Mouse (Mus musculus): ENCODE results near the gene Gm7173.

Gene Gm7173

GRCm38 (mm10) chrX:79516977-79517645 is at the start of gene Gm7173:
Gene Gm7173 (minus strand): TSS chrX:79517285.
- peak; percentile 37 for DNase-seq

GRCm38 (mm10) chrX:79517646-79518016 is 546 bp upstream of the Gm7173 start:
- DNase-seq: no peak

GRCm38 (mm10) chrX:79316790-79317189 is 200.3 kb downstream of the Gm7173 start:
- DNase-seq: no peak

Data from lung, postnatal 10 days (tissue).